Mouse (Mus musculus) CD4-positive, CD25-positive, alpha-beta regulatory T cell, adult 2 months (primary cell): Measurements from ENCODE around the gene Ptpn13.

ENCODE experiments used
- DNase-seq: peaks from one replicate; pipeline ENCODE4 v3.0.0-alpha.2; 2012; ENCODE audit warnings: low read depth, low spot score

The Ptpn13 gene

DNA sequence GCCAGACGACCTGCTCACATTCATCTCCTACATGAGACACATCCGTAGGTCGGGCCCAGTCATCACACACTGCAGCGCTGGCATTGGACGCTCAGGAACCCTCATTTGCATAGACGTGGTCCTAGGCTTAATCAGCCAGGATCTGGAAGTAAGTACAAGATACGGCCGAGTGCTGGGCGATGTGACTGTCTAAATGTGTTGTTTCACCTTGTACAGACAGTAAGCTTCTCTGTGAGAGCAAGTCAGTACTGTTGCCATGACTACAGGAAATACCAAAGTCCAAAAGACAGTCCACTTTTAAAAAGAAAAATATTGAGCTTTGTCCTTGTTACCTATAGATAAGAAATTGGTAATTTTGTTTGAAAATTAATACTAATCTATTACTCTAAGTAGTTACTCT lies 168.6 kb downstream of the Ptpn13 start:
- no peak for DNase-seq

- DNase-seq, result no peak
These were observed 170.6 kb downstream of the Ptpn13 start for GRCm38 (mm10) chr5:103595394-103596226.

DNA sequence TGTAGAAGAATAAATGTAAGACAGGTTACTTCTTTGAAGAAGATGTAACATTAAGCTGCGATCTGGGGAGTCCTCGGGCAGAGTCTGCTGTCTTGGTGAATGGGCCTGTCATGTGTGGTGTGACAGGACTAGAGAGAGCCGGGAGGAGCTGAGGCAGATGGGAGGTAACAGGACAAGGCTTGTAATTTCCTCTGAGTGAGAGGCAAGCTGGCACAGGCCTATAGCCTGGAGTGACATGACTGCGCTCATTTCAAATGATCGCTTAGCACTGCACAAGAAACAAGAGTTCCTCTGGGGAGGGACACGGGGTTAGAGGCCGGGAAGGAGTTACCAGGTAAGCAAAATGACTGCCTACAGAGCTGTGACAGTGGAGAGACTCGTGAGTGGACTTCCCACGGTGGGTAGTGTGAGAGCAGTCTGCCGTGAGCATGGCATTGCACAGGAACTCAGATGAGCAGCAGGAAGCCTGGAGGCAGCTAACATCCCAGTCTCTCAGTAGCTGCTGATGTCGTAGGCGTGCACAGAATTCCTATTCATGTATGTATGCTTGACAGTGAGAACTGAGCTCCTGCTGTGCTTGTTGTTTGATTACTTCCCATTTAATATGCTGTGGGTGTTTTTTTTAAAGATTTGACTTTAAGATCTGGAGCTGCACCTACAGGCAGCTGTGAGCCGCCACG lies 171.6 kb downstream of the Ptpn13 start:
- DNase-seq, result no peak

DNA sequence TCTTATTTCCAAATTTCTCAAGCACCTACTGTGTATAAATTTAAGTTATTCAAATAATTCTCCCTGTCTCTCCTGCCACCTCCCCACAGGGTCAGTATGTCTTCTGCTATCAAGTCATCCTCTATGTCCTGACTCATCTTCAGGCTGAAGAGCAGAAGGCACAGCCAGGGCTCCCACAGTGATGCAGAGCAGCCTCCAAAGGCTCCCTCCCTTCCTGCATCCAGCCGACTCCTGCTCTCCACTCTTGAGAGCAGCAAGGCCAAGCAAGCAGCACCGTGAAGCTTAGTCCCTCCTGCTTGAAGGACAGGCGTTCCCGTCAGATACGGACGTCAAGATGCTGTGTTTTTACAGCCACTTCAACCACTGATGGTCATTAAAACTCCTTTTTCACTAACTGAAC lies 172.6 kb downstream of the Ptpn13 start:
- no peak for DNase-seq

GRCm38 (mm10) chr5:103598264-103598663 lies 173.3 kb downstream of the Ptpn13 start:
- no peak for DNase-seq

DNA sequence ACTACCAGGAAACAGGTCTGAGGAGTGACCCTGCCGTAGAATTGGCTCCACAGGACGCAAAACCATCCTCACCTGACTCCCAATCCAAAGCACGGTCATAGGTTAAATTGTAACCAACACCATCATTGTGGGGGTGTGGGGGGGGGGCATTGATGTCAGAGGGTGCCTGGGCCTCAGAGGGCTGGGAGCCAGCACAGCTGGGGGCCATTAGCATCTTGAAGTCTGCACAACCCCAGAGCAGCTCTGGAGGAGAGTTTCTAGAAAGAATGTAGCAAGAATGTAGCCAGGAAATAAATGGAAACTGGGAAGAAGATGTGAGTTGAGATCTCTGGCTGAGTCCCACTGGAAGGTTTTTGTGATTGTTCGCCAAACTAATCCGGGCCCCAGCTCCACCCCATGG lies 173.9 kb downstream of the Ptpn13 start:
- DNase-seq, result no peak

DNA sequence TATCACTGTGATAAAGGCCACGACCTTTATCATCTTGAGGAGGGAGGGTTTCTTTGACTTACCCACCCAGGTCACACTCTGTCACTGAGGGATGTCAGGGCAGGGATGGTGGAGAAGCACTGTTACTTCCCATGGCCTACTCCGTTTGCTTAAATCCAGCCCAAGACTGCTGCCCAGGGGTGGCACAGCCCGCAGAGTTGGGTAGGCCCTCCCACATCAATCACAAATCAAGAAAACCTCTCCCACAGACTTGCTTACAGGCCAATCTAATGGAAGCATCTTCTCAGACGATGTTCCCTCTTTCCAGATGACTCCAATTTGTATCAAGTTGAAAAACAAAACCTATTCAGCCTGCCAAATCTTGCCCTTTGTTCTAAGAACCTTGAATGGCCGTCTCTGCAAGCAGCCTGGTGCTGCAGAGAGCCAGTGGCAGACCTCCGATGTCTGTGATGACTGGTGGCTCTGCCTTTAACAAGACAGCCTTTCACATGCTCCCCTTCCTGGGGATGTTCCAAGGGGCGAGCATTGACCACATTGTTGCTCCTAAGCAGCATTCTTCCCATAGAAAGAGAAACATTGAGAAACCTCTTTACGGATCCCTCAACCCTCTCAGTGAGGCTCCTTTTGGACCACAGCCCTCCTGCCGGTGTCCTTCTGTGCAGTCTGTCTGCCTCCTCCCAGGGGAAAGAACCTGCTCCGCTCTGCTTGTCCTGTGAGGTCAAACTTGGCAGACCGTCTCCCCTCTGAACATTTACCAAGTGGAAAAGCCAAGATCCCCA lies 178.3 kb downstream of the Ptpn13 start:
- DNase-seq, result no peak

- no peak for DNase-seq
These were observed 180.7 kb downstream of the Ptpn13 start for GRCm38 (mm10) chr5:103605707-103606106.

- DNase-seq, result no peak
These were observed 185.2 kb downstream of the Ptpn13 start for GRCm38 (mm10) chr5:103610148-103610547.

DNA sequence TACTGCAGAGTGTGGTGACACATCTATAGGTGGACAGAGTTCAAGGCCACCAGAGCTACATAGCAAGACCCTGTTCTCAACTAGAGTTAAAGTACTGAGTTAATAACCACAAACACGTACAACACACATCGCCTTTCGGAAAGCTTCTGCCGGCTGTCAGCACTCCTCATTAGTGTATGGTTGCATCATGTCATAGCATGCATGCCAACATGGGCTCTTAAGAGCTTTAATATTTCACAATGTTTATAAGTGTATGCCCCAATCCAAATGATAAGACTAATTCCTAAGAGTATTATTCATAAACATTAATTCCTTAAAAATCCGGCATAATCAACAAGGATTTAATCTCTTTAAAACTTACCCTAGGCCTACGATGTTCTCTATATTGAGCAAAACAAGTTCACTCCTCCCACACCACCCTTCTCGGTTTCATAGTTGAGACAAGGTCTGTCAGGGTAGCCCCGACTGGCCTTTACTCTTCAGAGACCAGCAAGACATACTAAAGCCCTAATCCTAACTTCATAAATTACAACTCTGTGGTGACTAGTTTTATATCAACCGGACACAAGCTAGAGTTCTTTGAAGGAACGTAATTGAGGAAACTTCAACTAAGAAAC lies 186.0 kb downstream of the Ptpn13 start:
- no peak for DNase-seq

GRCm38 (mm10) chr5:103612316-103612715 lies 187.3 kb downstream of the Ptpn13 start:
- DNase-seq, result no peak

GRCm38 (mm10) chr5:103614356-103614755 lies 189.4 kb downstream of the Ptpn13 start:
- no peak for DNase-seq

- no peak for DNase-seq
These were observed 192.2 kb downstream of the Ptpn13 start for GRCm38 (mm10) chr5:103617191-103617590.

GRCm38 (mm10) chr5:103620301-103620973 lies 195.4 kb downstream of the Ptpn13 start:
- DNase-seq, result no peak

- no peak for DNase-seq
These were observed 197.3 kb downstream of the Ptpn13 start for GRCm38 (mm10) chr5:103622321-103622720.

DNA sequence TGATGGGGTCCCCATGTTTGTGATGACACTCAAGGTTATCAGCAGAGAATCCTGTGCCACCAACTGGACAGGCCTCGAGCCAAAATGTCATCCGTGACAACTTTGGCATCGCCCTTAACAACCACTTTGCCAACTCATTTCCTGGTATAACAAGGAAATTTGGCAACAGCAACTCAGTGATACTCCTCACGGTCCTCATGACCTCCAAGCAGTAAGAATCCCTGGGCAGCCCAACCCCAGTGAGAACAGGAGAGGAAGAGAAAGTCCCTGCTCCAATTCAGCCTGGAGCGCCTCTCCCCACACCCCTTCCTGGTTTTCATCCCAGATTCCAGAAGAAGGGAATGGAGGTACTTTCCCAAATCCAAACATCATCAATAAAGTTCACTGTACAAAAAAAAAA lies 199.8 kb downstream of the Ptpn13 start:
- no peak for DNase-seq

- DNase-seq, result no peak
These were observed 203.5 kb downstream of the Ptpn13 start for GRCm38 (mm10) chr5:103628499-103628898.

DNA sequence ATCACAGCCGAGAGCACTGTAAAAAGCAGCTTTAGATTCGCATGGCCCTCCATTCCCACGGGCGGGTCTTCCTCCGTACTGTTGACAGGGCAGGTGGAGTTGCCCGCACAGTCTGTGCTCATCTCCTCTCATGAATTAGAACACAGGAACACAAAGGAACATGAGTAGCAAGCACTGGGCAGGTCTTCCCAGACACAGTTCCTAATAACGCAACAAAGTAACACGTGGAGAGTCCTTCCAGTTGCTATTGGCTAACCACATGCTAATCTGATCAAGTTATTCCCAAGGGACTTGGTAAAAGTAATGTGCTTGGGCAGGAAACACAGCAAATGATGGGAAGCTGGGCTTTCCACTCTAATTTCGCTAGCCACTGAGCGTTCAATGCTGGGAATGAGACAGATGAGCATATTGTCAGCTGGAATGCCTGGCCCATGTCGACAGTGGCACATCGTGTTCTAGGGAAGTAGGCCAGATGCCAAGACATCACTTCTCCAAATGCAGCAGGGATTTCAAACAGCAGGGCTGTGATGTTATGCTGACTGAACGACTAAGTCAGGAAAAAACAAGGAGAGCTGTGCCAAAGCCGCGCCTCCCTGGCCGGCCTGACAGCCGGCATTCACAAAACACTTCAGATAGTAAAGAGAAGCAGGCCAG lies 204.2 kb downstream of the Ptpn13 start, which contains the start of gene Slc10a6:
Gene Slc10a6 (minus strand): TSS at position 293 of the 654 bp plus-strand sequence.
- no peak for DNase-seq

GRCm38 (mm10) chr5:103629854-103630580 lies 205.0 kb downstream of the Ptpn13 start:
- no peak for DNase-seq

DNA sequence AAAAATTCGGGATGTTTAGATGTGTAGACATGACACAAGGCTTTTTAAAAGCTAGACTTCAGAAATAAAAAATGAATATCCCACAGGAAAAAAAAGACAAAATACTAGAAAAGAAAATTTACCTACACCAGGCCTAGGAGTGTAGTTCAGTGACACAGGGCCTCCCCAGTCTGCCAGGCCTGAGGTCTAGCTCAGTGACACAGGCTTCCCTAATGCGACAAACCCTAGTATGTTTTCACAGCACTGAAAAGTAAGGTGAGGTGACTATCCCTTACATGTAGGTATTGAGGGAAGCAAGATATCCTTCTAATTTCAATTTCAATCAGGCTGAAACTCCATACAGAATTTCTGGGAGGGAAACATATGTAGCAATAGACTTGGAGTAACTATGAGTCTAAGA lies 212.2 kb downstream of the Ptpn13 start:
- DNase-seq, result no peak
